Mouse (Mus musculus) limb, embryonic 10.5 days (tissue): ENCODE data around the gene Pla2g2f. TPM values are rescaled to one million over a fixed set of nuclear protein-coding genes. Genes with fewer than 3 reads are reported as not detected.

Source experiments
- DNase-seq: peaks from one replicate; pipeline ENCODE4 v3.0.0-alpha.2; 2017; ENCODE audit warnings: low spot score
- H3K27ac ChIP-seq: fragments of 300-500 bp; sonication (generic); 2 replicates; pipeline ENCODE4 v1.5.1; 2016; ENCODE audit warnings: mild to moderate bottlenecking
- H3K27me3 ChIP-seq: fragments of 300-500 bp; sonication (generic); 2 replicates; pipeline ENCODE4 v1.6.1; 2016; ENCODE audit warnings: low read depth, mild to moderate bottlenecking; ENCODE audit not compliant: poor library complexity, severe bottlenecking
- H3K36me3 ChIP-seq: fragments of 300-500 bp; sonication (generic); 2 replicates; pipeline ENCODE4 v1.6.1; 2016; ENCODE audit warnings: mild to moderate bottlenecking, moderate library complexity
- H3K4me1 ChIP-seq: fragments of 300-500 bp; sonication (generic); 2 replicates; pipeline ENCODE4 v1.6.1; 2016
- H3K4me3 ChIP-seq: fragments of 300-500 bp; sonication (generic); 2 replicates; pipeline ENCODE4 v1.5.1; 2016; ENCODE audit warnings: mild to moderate bottlenecking, moderate library complexity
- H3K9me3 ChIP-seq: fragments of 300-500 bp; sonication (generic); replicated peaks from 2 replicates; pipeline ENCODE4 v1.6.1; 2016; ENCODE audit warnings: mild to moderate bottlenecking
- WGBS: fragments of 180-500 bp; shearing (Covaris S2); methylation state at CpG from one replicate; pipeline ENCODE4 v1.1.7; 2016; 5-methylcytosine and 5-hydroxymethylcytosine counted together
- polyA plus RNA-seq: library from polyadenylated mRNA; unstranded; fragments of >200 nt; fragmentation: Nextera tagmentation; extraction: Ambion mirVana; gene quantifications from 2 replicates; pipeline ENCODE4 v1.2.1, GENCODE M21; 2016

Pla2g2f gene
- polyA plus RNA-seq, 1 experiment from 2014 or later, result 0.09 TPM

DNA sequence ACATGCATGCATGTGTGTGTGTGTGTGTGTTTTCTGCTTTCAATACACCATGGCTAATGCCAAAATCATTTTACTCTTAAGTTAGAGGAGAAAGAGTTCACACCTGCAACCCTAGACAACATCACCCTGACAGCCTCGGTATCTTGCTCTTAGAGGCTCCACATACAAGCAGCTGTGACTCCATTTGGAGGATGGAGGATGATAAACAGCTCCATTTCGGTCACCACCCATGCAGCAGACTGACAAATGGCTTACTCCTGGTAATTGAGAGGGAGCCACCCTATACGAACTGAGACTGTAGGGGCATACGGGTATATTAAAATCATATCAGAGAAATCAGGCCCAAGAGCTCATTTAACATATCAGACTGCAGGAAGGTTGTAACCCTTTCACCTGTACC lies 31.0 kb upstream of the Pla2g2f start:
- H3K36me3 ChIP-seq, result no peaks in the 10 kb centered on the region
- no peak for DNase-seq
- no peak overlapping the region for H3K27ac ChIP-seq
- no peaks in the 10 kb centered on the region for H3K27me3 ChIP-seq
- WGBS, result 76% methylated on average over 4 of the region's 4 CpGs
- H3K9me3 ChIP-seq, result no peaks in the 10 kb centered on the region
- no peak overlapping the region for H3K4me3 ChIP-seq
- no peaks in the 10 kb centered on the region for H3K4me1 ChIP-seq

DNA sequence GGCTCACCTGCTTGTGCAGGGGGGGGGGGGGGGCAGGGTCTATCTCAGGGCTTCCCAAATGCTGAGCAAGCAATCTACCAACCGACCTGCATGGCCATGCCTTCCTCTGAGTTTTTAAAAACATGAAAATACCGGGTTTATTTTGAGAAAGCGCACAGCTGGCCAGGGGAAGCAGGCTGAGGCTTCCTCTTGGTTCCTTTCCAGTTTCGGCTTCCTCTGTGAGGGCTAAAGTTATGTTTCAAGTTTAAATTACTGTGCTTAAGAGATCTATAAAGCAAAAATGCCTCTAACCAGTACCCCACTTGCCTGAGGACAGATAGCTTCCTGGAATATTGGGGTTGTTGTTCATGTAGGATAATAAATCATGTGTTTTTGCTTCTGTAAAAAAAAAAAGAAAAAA lies 28.7 kb upstream of the Pla2g2f start:
- H3K9me3 ChIP-seq, result no peaks in the 10 kb centered on the region
- WGBS, result 76% methylated on average over 4 of the region's 4 CpGs
- DNase-seq, result no peak

DNA sequence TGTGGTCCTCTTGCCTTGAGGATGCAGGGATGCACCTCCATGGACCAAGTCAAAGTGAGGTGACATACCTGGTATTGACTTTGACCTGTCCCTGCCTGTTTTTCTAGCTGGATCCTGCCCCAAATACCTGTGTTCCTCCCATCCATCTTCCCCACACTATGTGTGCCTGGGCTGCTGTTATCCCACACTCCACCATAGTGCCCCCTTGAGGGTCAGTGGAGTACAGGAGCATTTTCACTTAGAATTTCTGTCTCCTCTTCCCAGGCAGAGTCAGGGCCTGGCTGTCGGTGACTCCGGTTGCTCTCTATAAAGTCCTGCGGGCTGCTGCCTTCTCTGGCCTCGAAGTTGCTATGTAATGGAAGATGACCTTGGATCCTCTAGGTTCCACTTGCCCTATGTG lies 28.3 kb upstream of the Pla2g2f start:
- no peak overlapping the region for H3K4me3 ChIP-seq
- H3K27ac ChIP-seq, result no peak overlapping the region
- DNase-seq, result no peak
- H3K9me3 ChIP-seq, result no peaks in the 10 kb centered on the region
- no peaks in the 10 kb centered on the region for H3K27me3 ChIP-seq
- H3K36me3 ChIP-seq, result no peaks in the 10 kb centered on the region
- H3K4me1 ChIP-seq, result no peaks in the 10 kb centered on the region
- WGBS, result 63% methylated on average over 4 of the region's 4 CpGs

More for the DNA sequence above, 28.7 kb upstream of the Pla2g2f start:
- Histone ChIP-seq H3K27me3 (no peaks in the 10 kb centered on the region), H3K27ac (no peak overlapping the region), H3K36me3 (no peaks in the 10 kb centered on the region), H3K4me1 (no peaks in the 10 kb centered on the region), H3K4me3 (no peak overlapping the region)

DNA sequence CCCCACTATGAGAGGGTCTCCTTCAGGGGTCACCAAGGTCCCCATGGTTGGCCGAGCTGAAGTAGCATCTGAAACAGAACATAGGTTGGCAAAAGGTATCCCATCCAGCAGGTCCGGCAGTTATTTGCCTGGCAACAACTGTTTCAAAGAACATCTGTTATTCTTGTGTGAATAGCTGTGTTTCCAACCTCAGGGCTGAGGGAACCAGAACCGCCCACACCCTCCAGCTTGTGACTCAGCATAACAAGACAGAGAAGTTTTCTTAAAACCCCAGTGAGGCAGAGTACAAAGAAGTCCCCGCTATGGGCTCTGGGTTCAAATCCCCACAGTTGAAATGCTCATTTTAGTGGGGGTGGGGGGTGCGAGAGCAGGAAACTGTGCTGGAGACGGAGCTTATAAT lies 24.7 kb upstream of the Pla2g2f start:
- 87% methylated on average over 6 of the region's 6 CpGs for WGBS
- DNase-seq, result no peak
- H3K27me3 ChIP-seq, result peaks cover 3% of the 10 kb centered on the region; the same call in 1 of the 2 replicates

DNA sequence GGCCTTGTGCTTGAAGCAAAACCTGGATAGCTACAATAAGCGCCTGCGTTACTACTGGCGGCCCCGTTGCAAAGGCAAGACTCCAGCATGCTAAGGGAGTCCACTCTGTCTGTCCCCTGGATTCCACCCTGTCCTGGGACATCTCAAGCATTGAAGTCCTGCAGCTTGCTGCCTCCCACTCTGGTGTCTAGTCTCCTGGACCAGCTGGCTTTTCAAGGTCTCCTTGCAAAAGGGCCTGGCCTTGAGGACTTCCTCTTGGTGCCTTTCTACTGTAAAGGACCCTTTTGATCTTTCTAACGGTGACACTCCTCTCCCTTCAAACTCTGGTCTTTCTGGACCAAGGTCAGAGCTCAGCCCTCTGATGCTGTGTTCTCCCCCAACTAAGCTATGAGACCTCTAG lies 22.9 kb upstream of the Pla2g2f start:
- Histone ChIP-seq H3K9me3 (no peaks in the 10 kb centered on the region), H3K4me1 (peaks cover 7% of the 10 kb centered on the region), H3K27ac (no peak overlapping the region), H3K4me3 (no peak overlapping the region), H3K36me3 (no peaks in the 10 kb centered on the region), H3K27me3 (peaks cover 12% of the 10 kb centered on the region; the same call in 1 of the 2 replicates)
- WGBS, result 92% methylated on average over 5 of the region's 5 CpGs
- DNase-seq, result no peak

More for the DNA sequence above, 24.7 kb upstream of the Pla2g2f start:
- H3K27ac ChIP-seq, result no peak overlapping the region
- peaks cover 7% of the 10 kb centered on the region for H3K4me1 ChIP-seq
- no peaks in the 10 kb centered on the region for H3K9me3 ChIP-seq
- H3K36me3 ChIP-seq, result no peaks in the 10 kb centered on the region
- no peak overlapping the region for H3K4me3 ChIP-seq

DNA sequence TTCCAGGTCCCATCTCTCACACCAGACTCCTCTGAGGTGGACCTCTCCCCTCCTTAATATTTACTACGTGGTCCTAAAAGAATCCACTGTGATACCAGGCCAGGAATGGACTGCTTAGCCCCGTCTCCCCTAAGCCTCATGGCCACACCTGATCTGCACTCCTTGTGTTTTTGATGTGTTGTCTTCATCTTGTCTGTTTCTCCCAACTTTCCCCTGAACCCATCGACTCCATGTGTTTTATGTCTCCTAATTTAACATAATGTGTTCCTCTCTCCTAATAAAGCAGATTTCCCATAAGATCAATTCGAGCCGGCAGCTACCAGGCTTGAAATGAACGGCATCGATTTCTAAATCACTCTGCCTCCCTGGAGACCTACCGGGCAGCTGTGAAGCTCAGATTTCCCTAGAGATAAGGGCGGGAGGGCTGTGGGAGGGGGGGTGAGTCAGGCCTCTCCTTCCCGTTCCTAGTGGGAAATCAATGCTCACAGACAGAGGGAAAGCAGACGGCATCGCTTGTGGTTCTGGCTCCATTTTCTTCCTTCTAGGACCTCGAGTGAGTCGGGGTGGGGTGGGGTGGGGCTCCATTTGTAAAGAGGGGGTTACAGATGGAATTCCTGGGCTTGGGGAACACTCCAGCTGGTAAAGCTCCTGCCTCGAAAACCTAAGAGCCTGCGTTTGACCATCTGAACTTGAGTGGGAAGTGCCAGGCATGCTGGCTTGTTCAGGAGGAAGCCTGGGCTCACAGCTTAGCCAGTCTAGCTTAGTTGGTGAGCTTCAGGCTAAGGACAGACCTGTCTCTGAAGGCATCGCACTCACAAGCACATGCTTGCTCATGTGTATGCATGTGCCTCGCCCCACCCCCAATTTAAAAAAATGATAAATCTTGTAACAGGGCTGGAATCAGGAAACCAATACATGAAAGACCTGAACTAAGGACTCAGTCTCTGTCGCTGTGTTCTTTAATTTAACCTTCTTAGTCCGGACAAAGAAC lies 20.3 kb upstream of the Pla2g2f start:
- H3K4me1 ChIP-seq, result peaks cover 7% of the 10 kb centered on the region
- no peak for DNase-seq
- H3K9me3 ChIP-seq, result no peaks in the 10 kb centered on the region
- WGBS, result 45% methylated on average over 20 of the region's 20 CpGs
- H3K36me3 ChIP-seq, result no peaks in the 10 kb centered on the region
- H3K27me3 ChIP-seq, result peaks cover 12% of the 10 kb centered on the region; the same call in 1 of the 2 replicates
- no peak overlapping the region for H3K4me3 ChIP-seq
- peak overlapping the region; percentile 36; the same call in 1 of the 2 replicates for H3K27ac ChIP-seq

DNA sequence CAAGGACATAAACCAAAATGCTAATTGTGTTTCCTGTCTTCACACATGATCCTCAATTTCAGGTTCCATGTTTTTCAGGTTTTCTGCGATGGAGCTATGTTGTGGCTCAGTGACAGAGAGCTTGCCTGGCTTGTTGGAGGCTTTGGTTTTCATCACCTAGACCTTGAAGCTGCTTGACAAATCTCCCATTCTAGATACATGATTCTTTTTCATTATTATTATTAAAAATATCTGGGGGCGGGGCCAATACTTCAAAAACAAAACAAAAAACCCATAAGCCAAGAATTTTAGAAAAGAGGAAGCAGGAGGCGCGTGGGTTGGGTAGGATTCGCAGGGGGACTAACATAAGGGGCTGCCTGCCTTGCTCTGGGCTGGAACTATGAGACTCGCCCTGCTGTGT lies 18.0 kb upstream of the Pla2g2f start, which contains the start of gene Pla2g2d:
Gene Pla2g2d (plus strand): TSS at position 301 of the 400 bp plus-strand sequence.
- H3K4me3 ChIP-seq, result no peak within 1 kb of the TSS
- H3K27ac ChIP-seq, result no peak within 1 kb of the TSS
- H3K27me3 ChIP-seq, result peaks cover 12% of the 10 kb centered on the region; the same call in 1 of the 2 replicates
- 86% methylated on average over 6 of the region's 6 CpGs for WGBS
- H3K36me3 ChIP-seq, result no peaks in the 10 kb centered on the region
- H3K9me3 ChIP-seq, result no peaks in the 10 kb centered on the region
- no peak for DNase-seq
- H3K4me1 ChIP-seq, result peaks cover 7% of the 10 kb centered on the region

DNA sequence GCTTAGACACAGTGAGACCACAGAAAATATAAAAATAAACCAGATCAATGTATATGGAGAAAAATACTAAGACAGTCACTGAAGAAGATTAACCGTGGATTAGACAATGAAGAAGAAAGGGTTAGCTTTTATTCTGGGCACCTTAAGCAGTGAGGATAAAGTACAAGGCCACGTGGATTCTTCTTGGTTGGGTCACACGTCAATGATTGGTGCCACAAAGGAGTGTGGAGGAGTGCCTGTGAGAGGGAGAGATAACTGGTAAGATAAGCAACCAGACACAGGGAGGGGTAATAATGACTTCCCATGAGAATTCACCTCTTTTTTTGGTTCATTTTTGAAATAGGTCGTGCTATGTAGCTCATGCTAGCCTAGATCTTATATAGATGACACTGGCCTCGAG lies 15.0 kb upstream of the Pla2g2f start:
- WGBS, result 88% methylated on average over 5 of the region's 5 CpGs
- DNase-seq, result no peak
- H3K4me1 ChIP-seq, result peaks cover 3% of the 10 kb centered on the region; the same call in 1 of the 2 replicates
- peaks cover 12% of the 10 kb centered on the region; the same call in 1 of the 2 replicates for H3K27me3 ChIP-seq
- no peaks in the 10 kb centered on the region for H3K9me3 ChIP-seq
- no peak overlapping the region for H3K27ac ChIP-seq
- no peaks in the 10 kb centered on the region for H3K36me3 ChIP-seq
- H3K4me3 ChIP-seq, result no peak overlapping the region

DNA sequence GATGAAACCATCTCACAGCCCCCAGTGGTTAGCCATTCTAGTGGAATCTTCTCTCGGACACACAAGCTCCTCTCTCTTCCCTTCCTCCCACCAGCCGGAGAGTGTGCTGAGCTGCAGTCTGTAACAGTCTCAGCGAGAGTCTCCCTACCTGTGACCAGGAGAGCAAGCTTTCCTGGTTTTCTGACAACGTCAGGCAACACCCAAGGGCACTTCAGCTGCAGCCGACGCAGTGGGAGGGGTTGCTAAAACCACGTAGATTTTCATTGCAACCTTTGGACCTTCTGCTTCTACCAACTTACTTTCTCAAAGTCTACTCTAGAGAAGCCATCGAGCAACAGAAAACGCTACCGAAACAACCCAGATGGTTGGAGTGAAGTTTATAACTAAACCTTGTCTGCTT lies 14.5 kb upstream of the Pla2g2f start:
- Histone ChIP-seq H3K4me3 (no peak overlapping the region), H3K36me3 (no peaks in the 10 kb centered on the region), H3K9me3 (no peaks in the 10 kb centered on the region), H3K27ac (no peak overlapping the region), H3K4me1 (peaks cover 3% of the 10 kb centered on the region; the same call in 1 of the 2 replicates), H3K27me3 (peaks cover 7% of the 10 kb centered on the region; the same call in 1 of the 2 replicates)
- DNase-seq, result no peak
- WGBS, result 83% methylated on average over 10 of the region's 10 CpGs

DNA sequence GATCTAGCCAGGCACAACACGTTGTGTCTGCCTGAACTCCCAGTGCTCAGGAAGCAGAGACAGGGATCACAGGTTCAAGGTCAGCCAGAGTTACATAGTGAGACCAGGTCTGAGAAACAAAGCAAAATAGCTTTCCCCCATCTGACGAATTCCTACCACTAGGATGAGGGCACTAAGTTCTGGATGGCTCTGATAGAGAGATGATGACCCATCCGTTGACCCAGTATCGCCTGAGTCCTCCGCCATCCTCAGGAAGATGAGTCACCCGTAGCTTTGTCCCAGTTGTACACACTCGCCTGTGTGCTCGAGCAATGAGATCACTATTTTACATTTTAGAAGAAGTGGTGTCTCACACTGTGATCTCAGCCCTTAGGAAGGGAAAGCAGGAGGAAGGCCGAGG lies 4.8 kb upstream of the Pla2g2f start:
- WGBS, result 87% methylated on average over 9 of the region's 9 CpGs
- no peak for DNase-seq
- H3K27me3 ChIP-seq, result no peaks in the 10 kb centered on the region
- no peak overlapping the region for H3K4me3 ChIP-seq
- no peaks in the 10 kb centered on the region for H3K36me3 ChIP-seq
- no peak overlapping the region for H3K27ac ChIP-seq
- H3K9me3 ChIP-seq, result no peaks in the 10 kb centered on the region
- H3K4me1 ChIP-seq, result no peaks in the 10 kb centered on the region

DNA sequence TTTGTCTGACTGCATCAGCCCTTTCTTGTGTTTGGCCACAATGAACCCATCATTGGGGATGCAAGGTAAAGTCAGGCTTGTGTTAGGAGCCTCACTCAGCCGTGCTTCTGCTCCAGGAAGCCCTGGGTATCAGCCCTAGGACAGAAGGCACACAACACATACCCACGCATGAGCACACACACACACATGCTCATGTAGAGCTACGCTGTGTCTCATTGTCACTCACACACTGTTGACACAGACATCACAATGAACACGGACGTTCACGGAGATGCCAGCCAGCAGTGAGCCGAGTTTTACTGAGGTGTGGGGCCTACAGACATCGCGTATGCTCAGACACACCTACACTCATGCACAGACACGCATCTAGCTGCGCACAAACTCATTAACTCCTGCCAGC lies 1.4 kb downstream of the Pla2g2f start:
- Histone ChIP-seq H3K36me3 (no peaks in the 10 kb centered on the region), H3K9me3 (no peaks in the 10 kb centered on the region), H3K4me1 (peaks cover 19% of the 10 kb centered on the region), H3K27ac (no peak overlapping the region), H3K27me3 (no peaks in the 10 kb centered on the region), H3K4me3 (no peak overlapping the region)
- no peak for DNase-seq
- 88% methylated on average over 11 of the region's 11 CpGs for WGBS

DNA sequence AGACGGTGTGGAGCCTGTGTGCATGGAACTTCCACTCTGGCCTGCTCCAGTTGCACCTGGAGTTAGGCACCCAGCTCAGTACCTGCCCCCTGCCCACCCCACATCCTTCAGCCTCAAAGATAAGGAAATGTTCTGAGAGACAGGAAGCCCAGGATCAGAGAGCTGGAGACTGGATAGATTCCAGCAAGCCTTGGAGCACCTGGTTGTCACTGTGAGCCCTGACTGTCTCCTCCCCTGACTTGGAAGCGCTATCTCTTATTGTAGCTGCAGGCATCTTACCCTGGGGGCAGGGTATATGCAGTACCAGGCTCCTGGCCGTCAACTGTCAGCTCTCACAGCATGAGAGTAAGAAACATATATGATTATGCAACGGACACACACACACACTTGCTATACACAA lies 2.0 kb downstream of the Pla2g2f start:
- Histone ChIP-seq H3K4me3 (no peak overlapping the region), H3K36me3 (no peaks in the 10 kb centered on the region), H3K9me3 (no peaks in the 10 kb centered on the region), H3K27me3 (no peaks in the 10 kb centered on the region), H3K27ac (no peak overlapping the region), H3K4me1 (peaks cover 19% of the 10 kb centered on the region)
- no peak for DNase-seq
- 84% methylated on average over 4 of the region's 4 CpGs for WGBS

DNA sequence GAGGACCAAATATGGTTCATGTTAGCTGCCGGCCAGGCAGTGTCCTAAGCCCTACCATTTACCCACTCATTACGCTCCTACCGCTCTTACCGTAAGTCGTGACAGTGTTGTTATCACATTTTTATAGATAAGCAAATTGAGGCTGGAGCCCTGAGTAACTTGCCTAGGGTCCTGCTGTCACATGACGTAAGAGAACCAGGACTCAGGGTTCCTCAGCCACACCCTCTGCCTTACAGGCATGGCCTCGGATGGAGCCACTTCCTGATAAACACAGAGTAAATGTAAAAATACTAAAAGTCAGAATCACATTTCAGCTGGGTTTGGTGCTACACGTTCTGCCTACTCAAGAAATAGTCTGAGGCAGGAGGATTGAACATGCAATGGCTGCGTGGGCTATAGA lies 3.0 kb downstream of the Pla2g2f start:
- no peaks in the 10 kb centered on the region for H3K27me3 ChIP-seq
- H3K27ac ChIP-seq, result no peak overlapping the region
- no peaks in the 10 kb centered on the region for H3K9me3 ChIP-seq
- no peak overlapping the region for H3K4me3 ChIP-seq
- H3K4me1 ChIP-seq, result peaks cover 19% of the 10 kb centered on the region
- DNase-seq, result no peak
- no peaks in the 10 kb centered on the region for H3K36me3 ChIP-seq
- 83% methylated on average over 9 of the region's 9 CpGs for WGBS
